ENCODE assay signal across 8 mouse cellular contexts in genomic region chr3:38484191-38485106, GRCm38 (mm10). TPM values are rescaled to one million over a fixed set of nuclear protein-coding genes. Genes with fewer than 3 reads are reported as not detected.
DNase-seq lines count a peak whose midpoint lies in the region; ATAC-seq lines count a peak whose summit lies in the region.

Ankrd50 (minus strand) TSS chr3:38484844.

- H3K4me2 ChIP-seq in kidney, embryonic 15.5 days: peak within 1 kb of the TSS; percentile 70

- H3K36me3 ChIP-seq in heart, embryonic 10.5 days: peaks cover 14% of the 10 kb centered on the region
- peaks cover 21% of the 10 kb centered on the region for H3K36me3 ChIP-seq in kidney, embryonic 15.5 days

- WGBS in heart, embryonic 10.5 days: under 1% methylated on average over 57 of the region's 81 CpGs
- under 1% methylated on average over 76 of the region's 81 CpGs for WGBS in kidney, embryonic 15.5 days

- H3K9me3 ChIP-seq in heart, embryonic 10.5 days: no peaks in the 10 kb centered on the region
- 0 out of 2 replicates have a peak, but pooled peaks cover 3% of the 10 kb centered on the region for H3K9me3 ChIP-seq in kidney, embryonic 15.5 days (replicated peaks)

- H3K4me1 ChIP-seq in heart, embryonic 10.5 days: peaks cover 30% of the 10 kb centered on the region
- H3K4me1 ChIP-seq in kidney, embryonic 15.5 days: peaks cover 31% of the 10 kb centered on the region

- peak within 1 kb of the TSS; percentile 97 for H3K27ac ChIP-seq in heart, embryonic 10.5 days
- peak within 1 kb of the TSS; percentile 94 for H3K27ac ChIP-seq in kidney, embryonic 15.5 days

- peak; percentile 100 for DNase-seq in B cell, adult 2 months
- DNase-seq in brain, adult 2 months (ENCODE audit: low read depth, low spot score): peak; percentile 99
- peak; percentile 99 for DNase-seq in heart, embryonic 10.5 days (ENCODE audit: low spot score)
- peak; percentile 99 for DNase-seq in liver
- DNase-seq in spleen, postnatal 4 days (ENCODE audit: low spot score in 2 of 2): peak; percentile 98 to 99

- peak within 1 kb of the TSS; percentile 97 for H3K9ac ChIP-seq in kidney, embryonic 15.5 days

- H3K27me3 ChIP-seq in heart, embryonic 10.5 days (ENCODE audit: insufficient read depth, poor library complexity, severe bottlenecking): no peaks in the 10 kb centered on the region
- no peaks in the 10 kb centered on the region for H3K27me3 ChIP-seq in kidney, embryonic 15.5 days

- peak; percentile 96 for ATAC-seq in erythroblast, adult 5-6 weeks (replicated peaks; ENCODE audit: low FRiP score, poor library complexity, severe bottlenecking)
- ATAC-seq in kidney, embryonic 15.5 days (replicated peaks; ENCODE audit: low FRiP score): peak; percentile 98
- peak; percentile 98 for ATAC-seq in monocyte, adult 5-6 weeks (replicated peaks; ENCODE audit: insufficient number of reproducible peaks, low FRiP score, low TSS enrichment, poor library complexity, severe bottlenecking)

- H3K4me3 ChIP-seq in heart, embryonic 10.5 days: peak within 1 kb of the TSS; percentile 94
- H3K4me3 ChIP-seq in kidney, embryonic 15.5 days (replicated peaks): peak within 1 kb of the TSS; percentile 97

RNA-seq across cellular contexts. Expression of gene Ankrd50, which starts in this region (rescaled TPM):
- total RNA-seq in erythroblast, adult 5-6 weeks (2015; ENCODE audit: low replicate concordance): 0.84 and 1.7 TPM in 2 replicates
- 0.51 and 1.5 TPM in 2 replicates for total RNA-seq in erythroblast, adult 5-6 weeks (2017; ENCODE audit: low replicate concordance)
- polyA plus RNA-seq in heart, embryonic 10.5 days (2016; fragmentation: Nextera tagmentation; extraction: Ambion mirVana): 21.3 and 23.1 TPM in 2 replicates
- 16.6 and 17.3 TPM in 2 replicates for polyA plus RNA-seq in kidney, embryonic 15.5 days (2015; fragmentation: Nextera tagmentation; extraction: Ambion mirVana)
- 7.6 to 22.6 TPM (median 13.4 TPM) in 3 replicates for total RNA-seq in monocyte, adult 5-6 weeks (2017)

Comparison
In these comparisons a context has a peak if more than half of its experiments do, and no peak if none do; other contexts are left out.
1. Peak in every context shown above with its lines: DNase-seq, ATAC-seq, H3K4me3 ChIP-seq and H3K27ac ChIP-seq.